ENCODE assay signal across 13 mouse cellular contexts in the genomic region with DNA sequence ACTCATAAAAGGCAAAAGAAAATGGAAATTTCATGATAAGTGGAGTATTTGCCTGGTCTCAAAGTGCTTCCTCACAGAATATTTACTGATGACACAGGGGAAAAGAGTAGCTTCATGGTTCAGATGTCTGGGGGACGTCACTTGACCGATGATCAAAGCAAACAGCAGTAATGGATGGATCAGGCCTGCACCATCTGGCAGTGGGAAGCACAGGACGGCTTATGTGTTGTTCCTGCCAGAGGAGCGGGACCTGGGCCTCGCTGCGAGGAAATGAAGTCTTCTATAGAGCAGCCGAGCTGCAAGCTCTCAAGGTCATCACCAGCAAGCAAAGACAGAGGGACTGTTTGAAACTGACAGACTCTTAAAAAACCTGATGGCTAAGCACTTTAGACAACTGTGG. TPM values are rescaled to one million over a fixed set of nuclear protein-coding genes. Genes with fewer than 3 reads are reported as not detected.
DNase-seq lines count a peak whose midpoint lies in the region; ATAC-seq and TF ChIP-seq lines count a peak whose summit lies in the region.
"Had no signal": no experiment of that assay in that cellular context is flagged by ENCODE, and none has a peak within 500 bp of the region (broad histone marks: within the 10 kb centered on the region; RNA-seq: fewer than 3 reads in every experiment).

No protein-coding gene starts in this region.

- H3K4me1 ChIP-seq in heart, embryonic 16.5 days (ENCODE audit: control insufficient read depth, insufficient read depth, low read length), result peaks cover 6% of the 10 kb centered on the region
- H3K4me1 ChIP-seq in heart, adult 2 months (ENCODE audit: control insufficient read depth, insufficient read depth, low read length), result peaks cover 10% of the 10 kb centered on the region
- H3K4me1 ChIP-seq: forebrain, embryonic 13.5 days had no signal

- ATAC-seq in heart, embryonic 16.5 days (replicated peaks; ENCODE audit: extremely low read depth, insufficient read depth, low FRiP score), result no peak
- ATAC-seq: forebrain, embryonic 13.5 days had no signal

- no peak overlapping the region for H3K4me3 ChIP-seq in heart, embryonic 16.5 days (ENCODE audit: low read length)
- no peak overlapping the region for H3K4me3 ChIP-seq in heart, adult 2 months
- H3K4me3 ChIP-seq: forebrain, embryonic 13.5 days; midbrain, embryonic 10.5 days had no signal

- H3K79me2 ChIP-seq in heart, adult 2 months (replicated peaks; ENCODE audit: control insufficient read depth, insufficient read depth, low read length), result peaks cover 2% of the 10 kb centered on the region; the same call in 1 of the 2 replicates

- TF ChIP-seq POLR2A in heart, adult 2 months (IDR thresholded peaks at IDR 0.05; ENCODE audit: insufficient read depth, low read depth, low read length), result no peak

- 29% methylated on average over 7 of the region's 7 CpGs for WGBS in heart, embryonic 16.5 days
- WGBS in heart, adult 2 months, result 40% methylated on average over 7 of the region's 7 CpGs

- peak overlapping the region; percentile 53 for H3K27ac ChIP-seq in heart, embryonic 16.5 days (ENCODE audit: low read length)
- H3K27ac ChIP-seq in heart, adult 2 months, result no peak overlapping the region
- H3K27ac ChIP-seq: forebrain, embryonic 13.5 days; liver, embryonic 14.5 days; midbrain, embryonic 10.5 days had no signal

- no peak for TF ChIP-seq CTCF in heart, adult 2 months (IDR thresholded peaks at IDR 0.05)

- H3K4me2 ChIP-seq in heart, embryonic 16.5 days (ENCODE audit: low read depth, low read length), result no peak overlapping the region
- H3K4me2 ChIP-seq: forebrain, embryonic 13.5 days had no signal

- DNase-seq in heart, adult 2 months, result no peak
- DNase-seq in ovary, postnatal 36 days (ENCODE audit: low spot score), result peak; percentile 7
- no peak for DNase-seq in ovary, postnatal 14 days (ENCODE audit: low spot score)
- DNase-seq in cerebellum, postnatal 14 days, result peak; percentile 51 to 68
- DNase-seq in retina, postnatal 1 day, result peak; percentile 10
- DNase-seq in right cerebral cortex, postnatal 36 days (ENCODE audit: low spot score in 2 of 2), result no peak
- DNase-seq in lung, postnatal 36 days, result no peak
- DNase-seq: gastrocnemius, postnatal 14 days had no signal

- H3K27me3 ChIP-seq in heart, embryonic 16.5 days (ENCODE audit: control insufficient read depth, insufficient read depth, low read length), result no peaks in the 10 kb centered on the region
- no peaks in the 10 kb centered on the region for H3K27me3 ChIP-seq in heart, adult 2 months (ENCODE audit: control insufficient read depth, insufficient read depth, low read length)
- H3K27me3 ChIP-seq: forebrain, embryonic 13.5 days had no signal

- H3K9ac ChIP-seq in heart, embryonic 16.5 days (ENCODE audit: low read length), result 0 out of 2 replicates have a peak overlapping the region, but pooled peaks have one; percentile 5
- no peak overlapping the region for H3K9ac ChIP-seq in heart, adult 2 months (ENCODE audit: low read depth, low read length)
- H3K9ac ChIP-seq: forebrain, embryonic 13.5 days; liver, embryonic 14.5 days had no signal

- H3K36me3 ChIP-seq in heart, embryonic 16.5 days (ENCODE audit: control insufficient read depth, insufficient read depth), result no peaks in the 10 kb centered on the region
- peaks cover 9% of the 10 kb centered on the region for H3K36me3 ChIP-seq in heart, adult 2 months (ENCODE audit: control insufficient read depth, insufficient read depth, low read length)

- TF ChIP-seq EP300 in heart, adult 2 months (IDR thresholded peaks at IDR 0.05; ENCODE audit: insufficient read depth, low read depth, low read length), result no peak

- no peaks in the 10 kb centered on the region for H3K9me3 ChIP-seq in heart, embryonic 16.5 days (replicated peaks; ENCODE audit: control insufficient read depth, low read length)
- H3K9me3 ChIP-seq: forebrain, embryonic 13.5 days; midbrain, embryonic 10.5 days had no signal

- intact Hi-C loops in heart, adult 2 months (cut with DNase I), result no loop called here

RNA-seq across cellular contexts. Expression of gene Rnf130, which starts 37.0 kb away (rescaled TPM):
- 31.8 and 32.4 TPM in 2 replicates for polyA plus RNA-seq in heart, embryonic 16.5 days (2015; fragmentation: Nextera tagmentation; extraction: Ambion mirVana)
- 10 to 100 TPM; 49.5 to 53.2 TPM for total RNA-seq in heart, adult 2 months (2021)
- 26.6 and 31.8 TPM in 2 replicates for polyA plus RNA-seq in heart, adult 2 months (2012; rRNA removed)
- polyA plus RNA-seq: C2C12 had no signal

Comparison
In these comparisons a context has a peak if more than half of its experiments do, and no peak if none do; other contexts are left out.
1. DNase-seq: peak in ovary, postnatal 36 days (single experiment), cerebellum, postnatal 14 days (2 of 2) and retina, postnatal 1 day (single experiment); none in heart, adult 2 months (0 of 2), ovary, postnatal 14 days (single experiment), right cerebral cortex, postnatal 36 days (0 of 2) and lung, postnatal 36 days (single experiment).